Mouse (Mus musculus) C2C12 (cell line): ENCODE data around the gene Tfap2a.

ENCODE experiments used
- CTCF ChIP-seq: IDR thresholded peaks from one replicate; pipeline ENCODE4 v1.5.1; 2011; ENCODE audit not compliant: control insufficient read depth, insufficient read depth, insufficient read length
- USF1 ChIP-seq: IDR thresholded peaks from one replicate; pipeline ENCODE4 v1.6.1; 2011; ENCODE audit warnings: low read depth, mild to moderate bottlenecking, control low read depth, moderate library complexity

DNA sequence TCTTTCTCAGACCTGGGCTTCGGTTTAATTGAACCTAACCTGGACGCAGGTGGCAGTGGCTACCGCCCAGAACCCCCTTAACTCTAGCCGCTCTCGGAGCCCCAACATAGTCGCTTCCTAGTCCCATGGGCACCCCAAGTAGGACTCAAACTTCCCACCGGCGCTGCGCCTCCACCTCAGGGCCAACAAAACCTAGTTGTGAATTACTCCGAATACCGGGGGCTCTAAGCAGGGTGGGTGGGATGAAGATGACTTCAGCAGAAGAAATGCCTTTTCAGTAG lies 28.2 kb downstream of the Tfap2a start:
- TF ChIP-seq CTCF, result no peak
- no peak for TF ChIP-seq USF1
